ENCODE assay signal across 25 mouse cellular contexts in genomic region chr15:27976950-27977349, GRCm38 (mm10). TPM values are rescaled to one million over a fixed set of nuclear protein-coding genes. Genes with fewer than 3 reads are reported as not detected.
DNase-seq lines count a peak whose midpoint lies in the region; ATAC-seq lines count a peak whose summit lies in the region.
"Had no signal": no experiment of that assay in that cellular context is flagged by ENCODE, and none has a peak within 500 bp of the region (broad histone marks: within the 10 kb centered on the region; RNA-seq: fewer than 3 reads in every experiment).

No protein-coding gene starts in this region.

- H3K36me3 ChIP-seq in liver, embryonic 15.5 days (replicated peaks): no peaks in the 10 kb centered on the region
- no peaks in the 10 kb centered on the region for H3K36me3 ChIP-seq in intestine, embryonic 15.5 days
- no peaks in the 10 kb centered on the region for H3K36me3 ChIP-seq in splenic B cell, adult 2 months (ENCODE audit: control insufficient read depth, insufficient read depth, low read length, poor library complexity, severe bottlenecking)
- H3K36me3 ChIP-seq: heart, embryonic 15.5 days; lung, embryonic 15.5 days; midbrain, embryonic 15.5 days; stomach, embryonic 15.5 days had no signal

- H3K27ac ChIP-seq in liver, embryonic 15.5 days (replicated peaks): peak overlapping the region; percentile 48; the same call in 1 of the 2 replicates
- H3K27ac ChIP-seq in intestine, embryonic 15.5 days: no peak overlapping the region
- H3K27ac ChIP-seq: embryonic facial prominence, embryonic 10.5 days; heart, embryonic 15.5 days; kidney, embryonic 15.5 days; lung, embryonic 15.5 days; midbrain, embryonic 15.5 days; stomach, embryonic 15.5 days had no signal

- peaks cover 12% of the 10 kb centered on the region for H3K4me1 ChIP-seq in liver, embryonic 15.5 days (replicated peaks)
- H3K4me1 ChIP-seq in intestine, embryonic 15.5 days (replicated peaks): peaks cover 16% of the 10 kb centered on the region

- H3K4me2 ChIP-seq in liver, embryonic 15.5 days: no peak overlapping the region
- no peak overlapping the region for H3K4me2 ChIP-seq in intestine, embryonic 15.5 days (replicated peaks)
- H3K4me2 ChIP-seq: heart, embryonic 15.5 days; kidney, embryonic 15.5 days; lung, embryonic 15.5 days; midbrain, embryonic 15.5 days; stomach, embryonic 15.5 days had no signal

- 14% methylated on average over 4 of the region's 4 CpGs for WGBS in liver, embryonic 15.5 days (ENCODE audit: insufficient replicate concordance)
- 49% methylated on average over 4 of the region's 4 CpGs for WGBS in intestine, embryonic 15.5 days

- no peak for DNase-seq in liver
- DNase-seq in spleen, postnatal 36 days (ENCODE audit: low spot score in 2 of 2): peak; percentile 23 to 31
- no peak for DNase-seq in spleen, adult 18-20 months
- peak; percentile 26 for DNase-seq in splenic B cell, adult 2 months (ENCODE audit: low read depth, low spot score)
- DNase-seq in frontal cortex, postnatal 14 days (ENCODE audit: low spot score in 2 of 2): no peak
- no peak for DNase-seq in gastrocnemius, postnatal 4 days (ENCODE audit: low spot score in 2 of 2)
- DNase-seq: adrenal gland, postnatal 14 days; cerebellum, adult 2 months; cerebellum, postnatal 36 days; gastrocnemius, postnatal 25 days; heart, postnatal 4 days; kidney, postnatal 36 days; layer of hippocampus, adult 9-11 months; lung, postnatal 36 days; right cerebral cortex, postnatal 25 days; thymus, postnatal 25 days had no signal

- no peak overlapping the region for H3K4me3 ChIP-seq in liver, embryonic 15.5 days (replicated peaks)
- no peak overlapping the region for H3K4me3 ChIP-seq in intestine, embryonic 15.5 days (replicated peaks)
- H3K4me3 ChIP-seq: embryonic facial prominence, embryonic 10.5 days; heart, embryonic 15.5 days; kidney, embryonic 15.5 days; lung, embryonic 15.5 days; midbrain, embryonic 15.5 days; stomach, embryonic 15.5 days had no signal

- no peak overlapping the region for H3K9ac ChIP-seq in liver, embryonic 15.5 days
- H3K9ac ChIP-seq in intestine, embryonic 15.5 days: no peak overlapping the region
- H3K9ac ChIP-seq: heart, embryonic 15.5 days; kidney, embryonic 15.5 days; lung, embryonic 15.5 days; midbrain, embryonic 15.5 days; stomach, embryonic 15.5 days had no signal

- no peaks in the 10 kb centered on the region for H3K27me3 ChIP-seq in liver, embryonic 15.5 days
- no peaks in the 10 kb centered on the region for H3K27me3 ChIP-seq in intestine, embryonic 15.5 days (replicated peaks)
- H3K27me3 ChIP-seq in splenic B cell, adult 2 months (ENCODE audit: control insufficient read depth, insufficient read depth, low read length, poor library complexity, severe bottlenecking): no peaks in the 10 kb centered on the region
- H3K27me3 ChIP-seq: heart, embryonic 15.5 days; kidney, embryonic 15.5 days; lung, embryonic 15.5 days; midbrain, embryonic 15.5 days; stomach, embryonic 15.5 days had no signal

- ATAC-seq in liver, embryonic 15.5 days (ENCODE audit: insufficient read depth): 0 out of 2 replicates have a peak, but pooled peaks have one; percentile 25
- peak; percentile 57 for ATAC-seq in intestine, embryonic 15.5 days
- ATAC-seq: forebrain, embryonic 16.5 days; midbrain, embryonic 15.5 days had no signal

- H3K9me3 ChIP-seq in liver, embryonic 15.5 days (replicated peaks): no peaks in the 10 kb centered on the region
- H3K9me3 ChIP-seq in intestine, embryonic 15.5 days: no peaks in the 10 kb centered on the region
- H3K9me3 ChIP-seq: heart, embryonic 15.5 days; kidney, embryonic 15.5 days; lung, embryonic 15.5 days; midbrain, embryonic 15.5 days had no signal

RNA-seq across cellular contexts. Expression of gene Trio, which starts 48.7 kb away (rescaled TPM):
- 2.8 and 2.9 TPM in 2 replicates for polyA plus RNA-seq in liver, embryonic 15.5 days (2015; fragmentation: Nextera tagmentation; extraction: Ambion mirVana)
- polyA plus RNA-seq in intestine, embryonic 15.5 days (2015; fragmentation: Nextera tagmentation; extraction: Ambion mirVana): 15.9 and 17.5 TPM in 2 replicates
- total RNA-seq in gastrocnemius, postnatal 4 days (2021): 100 to 1,000 TPM; 159 to 162 TPM

Comparison
In these comparisons a context has a peak if more than half of its experiments do, and no peak if none do; other contexts are left out.
1. DNase-seq: peak in spleen, postnatal 36 days (2 of 2) and splenic B cell, adult 2 months (single experiment); none in liver (single experiment), spleen, adult 18-20 months (0 of 2), frontal cortex, postnatal 14 days (0 of 2) and gastrocnemius, postnatal 4 days (0 of 2).